Mouse (Mus musculus) MEL (cell line): ENCODE results near the gene Rab7b. TPM values are rescaled to one million over a fixed set of nuclear protein-coding genes. Genes with fewer than 3 reads are reported as not detected.
A peak's percentile ranks its signal among the peaks of the same experiment; 100 is the strongest.

Source experiments
- DNase-seq: peaks from one replicate; pipeline ENCODE4 v3.0.0; 2011; ENCODE audit warnings: low read depth, low spot score
- H3K27ac ChIP-seq: 2 replicates; pipeline ENCODE4 v1.5.1; 2012; ENCODE audit warnings: low read depth, mild to moderate bottlenecking, control low read depth, low read length, moderate library complexity; ENCODE audit not compliant: control insufficient read depth
- H3K27me3 ChIP-seq, 2 experiments: fragments of 150-350 bp in 1 of 2; sonication (generic) in 1 of 2; 2 replicates each; pipeline ENCODE4 v1.6.1; 2012; ENCODE audit warnings: low read length in 2 of 2, mild to moderate bottlenecking in 2 of 2, improper control_type of control experiment in 1 of 2, moderate library complexity in 1 of 2; ENCODE audit not compliant: insufficient read depth in 2 of 2, control insufficient read depth in 1 of 2
- H3K36me3 ChIP-seq, 2 experiments: 2 replicates each; pipeline ENCODE4 v1.6.1; 2012 to 2014; ENCODE audit warnings: low read length in 2 of 2, improper control_type of control experiment in 1 of 2, inconsistent platforms in 1 of 2, mild to moderate bottlenecking in 1 of 2; ENCODE audit not compliant: insufficient read depth in 2 of 2, control insufficient read depth in 1 of 2
- H3K4me1 ChIP-seq, 2 experiments: fragments of 150-350 bp in 1 of 2; sonication (generic) in 1 of 2; 2 replicates each; pipeline ENCODE4 v1.6.1; 2012; ENCODE audit warnings: low read length in 2 of 2, improper control_type of control experiment in 1 of 2, mild to moderate bottlenecking in 1 of 2; ENCODE audit not compliant: insufficient read depth in 2 of 2, control insufficient read depth in 1 of 2
- H3K4me3 ChIP-seq, 2 experiments: fragments of 150-350 bp in 1 of 2; sonication (generic) in 1 of 2; 2 replicates each; pipeline ENCODE4 v1.5.1; 2012; ENCODE audit warnings: low read depth in 2 of 2, low read length in 2 of 2, mild to moderate bottlenecking in 2 of 2, moderate library complexity in 2 of 2, control low read depth in 1 of 2, improper control_type of control experiment in 1 of 2; ENCODE audit not compliant: control insufficient read depth in 1 of 2, insufficient read depth in 1 of 2
- H3K79me2 ChIP-seq: 2 replicates; pipeline ENCODE4 v1.6.1; 2012; ENCODE audit warnings: mild to moderate bottlenecking, low read length, moderate library complexity; ENCODE audit not compliant: control insufficient read depth, poor library complexity, insufficient read depth
- H3K9ac ChIP-seq: 2 replicates; pipeline ENCODE4 v1.6.1; 2012; ENCODE audit warnings: low read depth, mild to moderate bottlenecking, control low read depth, low read length, moderate library complexity; ENCODE audit not compliant: control insufficient read depth, poor library complexity, severe bottlenecking
- H3K9me3 ChIP-seq: fragments of 150-350 bp; sonication (generic); replicated peaks from 2 replicates; pipeline ENCODE4 v1.6.1; 2012; ENCODE audit warnings: mild to moderate bottlenecking, low read length, improper control_type of control experiment, moderate library complexity; ENCODE audit not compliant: insufficient read depth
- CTCF ChIP-seq, 3 experiments: IDR thresholded peaks in 2 of 3; conservative IDR thresholded peaks in 1 of 3; 2 replicates each; pipeline ENCODE4 v1.5.1; 2011 to 2012; ENCODE audit warnings: low read length in 3 of 3, low read depth in 2 of 3, mild to moderate bottlenecking in 2 of 3, improper control_type of control experiment in 1 of 3, inconsistent platforms in 1 of 3, mixed read lengths in 1 of 3, moderate library complexity in 1 of 3; ENCODE audit not compliant: control insufficient read depth in 1 of 3, insufficient read depth in 1 of 3, poor library complexity in 1 of 3, severe bottlenecking in 1 of 3
- EP300 ChIP-seq, 2 experiments: IDR thresholded peaks; 2 replicates each; pipeline ENCODE4 v1.6.1; 2011; ENCODE audit warnings: improper control_type of control experiment in 2 of 2, low read length in 2 of 2, low read depth in 1 of 2, mild to moderate bottlenecking in 1 of 2
- GATA1 ChIP-seq: IDR thresholded peaks from 2 replicates; pipeline ENCODE4 v1.6.1; 2011; ENCODE audit warnings: low read depth, low read length, improper control_type of control experiment
- JUND ChIP-seq: IDR thresholded peaks from 2 replicates; pipeline ENCODE4 v1.6.1; 2011; ENCODE audit warnings: low read depth, mild to moderate bottlenecking, improper control_type of control experiment, low read length
- POLR2A ChIP-seq, 2 experiments: IDR thresholded peaks; 2 replicates each; pipeline ENCODE4 v1.6.1; 2011 to 2012; ENCODE audit warnings: low read length in 2 of 2, mild to moderate bottlenecking in 2 of 2, control low read depth in 1 of 2, improper control_type of control experiment in 1 of 2, low read depth in 1 of 2, moderate library complexity in 1 of 2; ENCODE audit not compliant: control insufficient read depth in 1 of 2, insufficient read depth in 1 of 2, poor library complexity in 1 of 2
- POLR2AphosphoS2 ChIP-seq: IDR thresholded peaks from 2 replicates; pipeline ENCODE4 v1.6.1; 2011; ENCODE audit warnings: low read length, improper control_type of control experiment
- RAD21 ChIP-seq: IDR thresholded peaks from 2 replicates; pipeline ENCODE4 v1.6.1; 2011; ENCODE audit warnings: mild to moderate bottlenecking, low read depth, low read length, improper control_type of control experiment
- RCOR1 ChIP-seq: IDR thresholded peaks from 2 replicates; pipeline ENCODE4 v1.6.1; 2012; ENCODE audit warnings: low read depth, mild to moderate bottlenecking, inconsistent platforms, low read length, improper control_type of control experiment
- SMC3 ChIP-seq: IDR thresholded peaks from 2 replicates; pipeline ENCODE4 v1.6.1; 2011; ENCODE audit warnings: low read depth, low read length, improper control_type of control experiment
- TBP ChIP-seq: IDR thresholded peaks from 2 replicates; pipeline ENCODE4 v1.8.0; 2011; ENCODE audit warnings: low read depth, low read length, improper control_type of control experiment
- UBTF ChIP-seq: IDR thresholded peaks from 2 replicates; pipeline ENCODE4 v1.6.1; 2012; ENCODE audit warnings: low read depth, mild to moderate bottlenecking, inconsistent platforms, low read length, improper control_type of control experiment, moderate library complexity, borderline replicate concordance; ENCODE audit not compliant: insufficient read depth
- USF1 ChIP-seq: IDR thresholded peaks from 2 replicates; pipeline ENCODE4 v1.6.1; 2014; ENCODE audit warnings: low read depth, mild to moderate bottlenecking, inconsistent platforms, low read length, improper control_type of control experiment, moderate library complexity
- ZC3H11A ChIP-seq: IDR thresholded peaks from 2 replicates; pipeline ENCODE4 v1.6.1; 2012; ENCODE audit warnings: low read depth, mild to moderate bottlenecking, inconsistent platforms, low read length, improper control_type of control experiment
- polyA plus RNA-seq, 2 experiments: library from polyadenylated mRNA; stranded (reverse) in 1 of 2; unstranded in 1 of 2; fragments of >175 nt in 1 of 2; fragments of >200 nt in 1 of 2; gene quantifications; 2 replicates each; pipeline versions ENCODE4 v1.2.1 to v1.2.4; 2012; ENCODE audit warnings: low replicate concordance in 2 of 2, low read depth in 1 of 2; ENCODE audit not compliant: insufficient read length in 2 of 2, insufficient read depth in 1 of 2, missing spikeins in 1 of 2
- total RNA-seq: library from RNA; depleted of rRNA; stranded (reverse); fragments of 300-350 nt; gene quantifications from 2 replicates; pipeline ENCODE4 v1.2.3, GENCODE M21; 2012; rRNA removed

Rab7b gene
- total and polyA plus RNA-seq, 3 experiments, result 0.21 to 0.23 TPM; not detected in 1

DNA sequence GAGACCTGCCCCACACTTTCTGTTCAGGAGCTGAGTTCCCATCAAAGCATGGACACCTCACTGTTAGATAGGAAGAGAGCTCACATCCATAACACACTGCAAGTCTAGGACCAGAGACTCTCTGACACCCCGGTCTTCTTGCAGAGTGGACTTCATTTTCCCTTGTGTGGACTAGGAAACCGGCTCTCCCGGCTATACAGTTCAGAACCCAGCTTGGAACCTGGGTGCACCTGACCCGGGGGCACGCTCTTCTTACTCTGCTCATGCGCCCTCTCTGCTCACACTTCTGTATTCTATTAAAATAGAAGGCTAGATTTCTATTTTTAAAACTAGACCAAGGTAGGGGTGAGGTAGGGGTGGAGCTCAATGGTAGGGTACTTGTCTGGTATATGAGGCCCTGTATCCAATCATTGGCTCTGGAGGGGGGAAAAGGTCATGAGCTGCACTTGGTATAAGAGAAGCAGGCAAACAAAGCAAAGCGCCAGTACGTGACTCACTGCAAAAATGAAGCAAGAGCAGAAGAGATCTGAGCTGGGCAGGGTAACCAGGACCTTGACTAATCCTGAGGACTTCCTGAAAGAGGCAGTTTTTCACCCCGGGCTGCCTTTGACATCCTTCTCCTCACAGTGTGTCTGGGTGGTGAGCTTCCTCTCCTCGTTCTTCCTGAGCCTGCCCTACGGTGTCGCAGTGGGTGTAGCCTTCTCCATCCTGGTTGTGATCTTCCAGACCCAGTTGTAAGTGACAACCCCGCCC lies 72.8 kb downstream of the Rab7b start:
- peaks cover 4% of the 10 kb centered on the region in 2 experiments; a peak in 2 of 4 replicates for H3K27me3 ChIP-seq

GRCm38 (mm10) chr1:131763683-131764082 lies 75.2 kb downstream of the Rab7b start:
- peak; percentile 19 for DNase-seq
- Histone ChIP-seq H3K4me3 (no peak overlapping the region), H3K9ac (no peak overlapping the region), H3K9me3 (no peaks in the 10 kb centered on the region), H3K27ac (no peak overlapping the region), H3K79me2 (no peaks in the 10 kb centered on the region), H3K36me3 (no peaks in the 10 kb centered on the region), H3K4me1 (no peaks in the 10 kb centered on the region; a peak in 1 of 4 replicates), H3K27me3 (peaks cover 8 to 12% of the 10 kb centered on the region in 2 experiments)
- TF ChIP-seq RAD21 (no peak), SMC3 (peak; percentile 52), CTCF (IDR thresholded peaks at IDR 0.05 in 2 of 3, conservative IDR thresholded peaks at IDR 0.05 in 1 of 3; ENCODE audit: control insufficient read depth in 1 of 3, insufficient read depth in 1 of 3, low read depth in 2 of 3, low read length in 3 of 3, poor library complexity in 1 of 3, severe bottlenecking in 1 of 3) (peak in 2 of 3 experiments; percentile 41 to 47; a peak in 4 of 6 replicates)

More for the DNA sequence above, 72.8 kb downstream of the Rab7b start:
- TF ChIP-seq USF1 (no peak), POLR2AphosphoS2 (no peak), EP300 (IDR thresholded peaks at IDR 0.05; ENCODE audit: low read depth in 1 of 2, low read length in 2 of 2) (no peak), GATA1 (no peak), UBTF (no peak)
- no peaks in the 10 kb centered on the region for H3K79me2 ChIP-seq
- no peaks in the 10 kb centered on the region for H3K9me3 ChIP-seq
- H3K36me3 ChIP-seq, result no peaks in the 10 kb centered on the region
- no peaks in the 10 kb centered on the region; a peak in 1 of 4 replicates for H3K4me1 ChIP-seq
- DNase-seq, result no peak
- H3K9ac ChIP-seq, result no peak overlapping the region
- H3K4me3 ChIP-seq, result no peak overlapping the region
- no peak overlapping the region for H3K27ac ChIP-seq

- Histone ChIP-seq H3K79me2 (no peaks in the 10 kb centered on the region), H3K9ac (no peak overlapping the region), H3K4me1 (no peaks in the 10 kb centered on the region; a peak in 1 of 4 replicates), H3K27ac (no peak overlapping the region), H3K4me3 (no peak overlapping the region), H3K36me3 (no peaks in the 10 kb centered on the region), H3K27me3 (peaks cover 17 to 18% of the 10 kb centered on the region in 2 experiments), H3K9me3 (no peaks in the 10 kb centered on the region)
- DNase-seq, result no peak
- TF ChIP-seq POLR2A (IDR thresholded peaks at IDR 0.05; ENCODE audit: control insufficient read depth in 1 of 2, insufficient read depth in 1 of 2, low read depth in 1 of 2, low read length in 2 of 2, poor library complexity in 1 of 2), result no peak
- no peak for TF ChIP-seq JUND
- TF ChIP-seq RCOR1, result no peak
- TF ChIP-seq ZC3H11A, result no peak
- no peak for TF ChIP-seq TBP
Observed at GRCm38 (mm10) chr1:131764581-131765338, 76.3 kb downstream of the Rab7b start.

Other genes starting within 250 kb of the Rab7b start
- gene Srgap2, start 161.3 kb upstream of the Rab7b start, total RNA-seq, result 9.0 and 10.0 TPM in 2 replicates
- gene Srgap2, start 161.3 kb upstream of the Rab7b start, polyA plus RNA-seq, result 10 to 100 TPM in 1 of 2 experiments, not detected in 1; 25.3 TPM
- gene Fam72a, start 160.8 kb upstream of the Rab7b start, total RNA-seq, result 8.1 and 8.2 TPM in 2 replicates
- gene Fam72a, start 160.8 kb upstream of the Rab7b start, polyA plus RNA-seq, result 1 to 10 TPM in 1 of 2 experiments, not detected in 1; 8.8 TPM
- not detected in 2 replicates for gene Avpr1b, start 89.5 kb upstream of the Rab7b start, total RNA-seq
- gene Avpr1b, start 89.5 kb upstream of the Rab7b start, polyA plus RNA-seq, result not detected
- 50.9 and 92.7 TPM in 2 replicates for gene Ctse, start 50.4 kb upstream of the Rab7b start, total RNA-seq
- gene Ctse, start 50.4 kb upstream of the Rab7b start, polyA plus RNA-seq, result 10 to 100 TPM in 1 of 2 experiments, not detected in 1; 55.2 TPM
- not detected in 2 replicates for gene Slc26a9, start 55.3 kb downstream of the Rab7b start, total RNA-seq
- under 1 TPM in 1 of 2 experiments, not detected in 1; 0.04 TPM for gene Slc26a9, start 55.3 kb downstream of the Rab7b start, polyA plus RNA-seq
- gene Pm20d1, start 108.7 kb downstream of the Rab7b start, total RNA-seq, result not detected in 2 replicates
- gene Pm20d1, start 108.7 kb downstream of the Rab7b start, polyA plus RNA-seq, result not detected
- gene Slc41a1, start 138.8 kb downstream of the Rab7b start, total RNA-seq, result 3.4 and 3.8 TPM in 2 replicates
- 1 to 10 TPM in 1 of 2 experiments, not detected in 1; 8.3 TPM for gene Slc41a1, start 138.8 kb downstream of the Rab7b start, polyA plus RNA-seq
- gene Rab29, start 178.5 kb downstream of the Rab7b start, total RNA-seq, result 22.1 and 23.5 TPM in 2 replicates
- 10 to 100 TPM in 1 of 2 experiments, not detected in 1; 26.3 TPM for gene Rab29, start 178.5 kb downstream of the Rab7b start, polyA plus RNA-seq
- 113 and 121 TPM in 2 replicates for gene Nucks1, start 221.8 kb downstream of the Rab7b start, total RNA-seq
- gene Nucks1, start 221.8 kb downstream of the Rab7b start, polyA plus RNA-seq, result 10 to 100 TPM; 53.7 to 84.0 TPM